Mouse (Mus musculus) T-helper 2 cell (primary cell): Measurements from ENCODE around the gene Rnf145.

Experiments
- in situ Hi-C: fragments of 300-600 bp; cut with MboI, MseI; formaldehyde crosslinking; loops from one replicate; pipeline ENCODE4 v1.15.1; 2025; ENCODE audit warnings: high pct_unique_total_duplicates

Rnf145 gene

DNA sequence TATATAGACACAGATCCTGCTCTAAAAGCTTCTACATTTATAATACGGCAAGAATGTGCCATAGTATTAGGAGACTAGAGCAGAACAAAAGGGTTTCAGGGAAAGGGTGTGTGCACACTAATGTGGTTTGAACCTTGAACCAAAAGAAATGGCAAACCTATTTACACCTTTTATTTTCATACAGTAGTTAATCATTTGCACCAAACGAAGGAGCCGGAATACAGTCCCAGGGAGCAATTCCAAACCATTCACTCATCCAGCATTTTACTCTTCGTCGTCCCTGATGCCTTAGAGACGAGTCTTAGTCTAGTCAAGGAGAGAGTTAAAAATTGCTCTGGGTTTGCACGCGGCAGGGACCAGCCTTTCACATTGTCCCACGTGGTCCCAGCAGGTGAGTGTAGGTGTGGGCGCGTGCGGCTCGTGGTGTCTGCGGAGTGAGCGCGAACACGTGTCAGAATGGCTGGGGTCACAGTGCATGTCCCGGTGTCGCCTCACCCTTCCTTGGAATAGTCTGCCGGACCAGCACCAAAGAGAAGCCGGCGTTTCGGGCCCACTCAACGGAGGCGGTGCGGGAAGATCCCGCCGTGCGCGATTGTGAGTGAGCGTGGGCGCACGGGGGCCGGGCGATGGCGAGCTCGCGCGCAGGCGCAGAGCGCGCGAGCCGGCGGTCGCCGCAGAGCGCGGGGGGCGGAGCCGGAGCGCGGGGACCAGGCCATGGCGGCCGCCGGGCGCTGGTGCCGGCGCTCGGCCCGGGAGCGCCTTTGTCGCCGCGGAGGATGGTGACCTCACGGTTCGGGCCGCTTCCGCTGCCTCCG lies at the start of gene Rnf145:
Gene Rnf145 (plus strand): TSS at position 684 of the 815 bp plus-strand sequence.
- in situ Hi-C loops, result no loop called here

GRCm38 (mm10) chr11:44469646-44470431 lies 48.9 kb upstream of the Rnf145 start:
- in situ Hi-C loops, result loop anchor here (5.0 kb wide), 1 partner anchor 42 kb away; no protein-coding TSS in a partner anchor

GRCm38 (mm10) chr11:44470432-44471336 lies 48.1 kb upstream of the Rnf145 start, which contains the start of gene Ublcp1:
Ublcp1 (minus strand) TSS chr11:44470498.
- in situ Hi-C loops, result loop anchor here (5.0 kb wide), 1 partner anchor 42 kb away; no protein-coding TSS in a partner anchor

- in situ Hi-C loops, result loop anchor here (5.0 kb wide), 1 partner anchor 41 kb away; no protein-coding TSS in a partner anchor
Measured at GRCm38 (mm10) chr11:44471337-44471995, 47.3 kb upstream of the Rnf145 start.

GRCm38 (mm10) chr11:44475467-44475866 lies 43.3 kb upstream of the Rnf145 start:
- in situ Hi-C loops, result no loop called here

- in situ Hi-C loops, result no loop called here
Measured at GRCm38 (mm10) chr11:44476445-44476844, 42.3 kb upstream of the Rnf145 start.

- in situ Hi-C loops, result no loop called here
Measured at GRCm38 (mm10) chr11:44478382-44478781, 40.4 kb upstream of the Rnf145 start.

DNA sequence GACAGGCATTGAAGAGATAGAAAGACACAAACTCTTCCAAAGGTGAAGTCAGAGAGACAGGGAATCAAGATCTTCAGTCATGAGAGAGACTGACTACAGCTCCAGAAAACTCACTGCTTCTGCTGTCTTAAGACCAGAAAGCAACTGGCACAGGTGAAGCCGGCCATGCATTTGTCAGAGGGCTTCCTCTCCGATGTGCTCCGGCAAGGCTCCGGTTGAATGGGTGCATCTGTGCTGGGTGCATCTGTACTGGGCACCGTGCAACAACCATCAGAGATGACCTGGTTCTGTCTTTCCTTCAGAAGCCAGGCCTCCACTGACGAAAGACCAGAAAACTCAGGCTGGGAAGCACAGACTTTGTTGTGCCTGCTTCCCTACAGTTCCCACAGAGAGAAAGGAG lies 38.5 kb upstream of the Rnf145 start:
- in situ Hi-C loops, result no loop called here

DNA sequence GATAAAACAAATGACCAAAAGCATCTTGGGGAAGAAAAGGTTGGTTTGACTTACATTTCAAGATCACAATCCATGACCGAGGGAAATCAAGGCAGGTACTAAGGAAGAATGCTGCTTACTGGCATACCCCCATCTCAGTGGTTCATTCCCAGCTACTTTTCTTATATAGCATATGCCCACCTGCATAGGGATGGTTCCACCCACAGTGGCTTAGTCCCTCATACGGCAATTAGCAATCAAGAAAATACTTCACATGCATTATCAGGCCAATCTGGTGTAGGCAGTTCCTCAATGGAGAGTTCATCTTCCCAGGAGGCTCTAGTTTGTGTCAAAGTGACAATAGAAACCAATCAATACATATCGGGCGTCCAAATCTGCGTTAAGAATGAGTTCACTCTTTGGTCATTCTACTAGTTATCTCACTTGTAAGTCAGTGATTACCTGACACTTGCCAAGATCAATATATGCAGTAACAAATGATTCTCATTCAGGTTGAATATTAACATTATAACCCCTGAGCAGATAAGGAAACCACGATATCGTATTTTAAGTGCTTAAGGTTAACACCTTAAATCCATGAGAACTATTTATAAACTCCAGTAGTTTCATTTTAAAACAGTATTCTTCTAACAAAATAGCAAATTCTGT lies 33.6 kb upstream of the Rnf145 start:
- in situ Hi-C loops, result no loop called here

DNA sequence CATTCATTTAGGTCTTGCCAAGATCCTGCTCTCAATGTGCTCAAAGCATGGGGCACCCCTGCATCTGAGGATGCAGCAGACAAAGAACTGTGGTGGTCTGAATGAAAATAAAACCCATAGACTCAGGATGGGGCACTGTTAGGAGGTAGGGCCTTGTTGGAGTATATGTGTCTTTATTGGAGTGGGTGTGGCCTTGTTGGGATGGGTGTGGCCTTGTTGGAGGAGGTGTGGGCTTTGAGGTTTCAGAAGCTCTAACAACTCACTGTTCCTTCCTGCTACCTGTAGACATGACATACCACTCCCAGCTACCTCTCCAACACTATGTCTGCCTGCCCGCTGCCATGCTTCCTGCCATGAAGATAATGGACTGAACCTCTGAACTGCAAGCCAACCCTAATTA lies 29.6 kb upstream of the Rnf145 start:
- in situ Hi-C loops, result no loop called here

DNA sequence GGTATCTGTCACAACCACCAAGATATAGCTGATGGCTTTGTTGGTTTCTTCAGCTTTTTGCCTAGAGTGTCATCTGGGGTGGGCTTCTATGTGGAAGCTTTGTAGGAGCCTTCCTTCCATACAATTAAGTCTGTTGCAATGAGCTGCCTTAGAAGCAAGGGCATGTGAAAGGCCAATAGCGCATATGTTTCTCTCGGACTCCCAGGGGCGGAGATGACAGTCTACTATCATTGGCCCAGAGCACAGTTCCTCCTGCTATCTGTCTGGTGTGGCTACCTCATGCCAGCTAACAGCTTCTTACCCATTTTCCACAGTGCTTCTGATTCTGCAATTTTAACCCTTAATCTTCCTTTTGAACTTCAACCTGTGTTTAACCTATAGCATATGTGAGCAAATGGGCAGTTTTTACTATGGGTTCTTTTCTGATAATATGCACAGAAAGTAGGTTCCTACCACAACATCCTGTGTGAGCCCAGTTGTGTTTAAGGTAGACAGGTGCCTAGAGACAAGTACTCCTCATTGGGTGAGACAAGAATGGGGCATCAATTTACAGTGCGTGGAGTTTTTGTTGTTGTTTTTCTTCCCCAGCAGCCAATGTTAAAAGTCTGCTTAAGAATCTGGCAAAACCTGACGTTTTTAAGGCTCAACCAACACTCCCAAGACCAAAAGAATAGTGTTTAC lies 24.0 kb upstream of the Rnf145 start:
- in situ Hi-C loops, result no loop called here

- in situ Hi-C loops, result no loop called here
Measured at GRCm38 (mm10) chr11:44496217-44496616, 22.5 kb upstream of the Rnf145 start.

DNA sequence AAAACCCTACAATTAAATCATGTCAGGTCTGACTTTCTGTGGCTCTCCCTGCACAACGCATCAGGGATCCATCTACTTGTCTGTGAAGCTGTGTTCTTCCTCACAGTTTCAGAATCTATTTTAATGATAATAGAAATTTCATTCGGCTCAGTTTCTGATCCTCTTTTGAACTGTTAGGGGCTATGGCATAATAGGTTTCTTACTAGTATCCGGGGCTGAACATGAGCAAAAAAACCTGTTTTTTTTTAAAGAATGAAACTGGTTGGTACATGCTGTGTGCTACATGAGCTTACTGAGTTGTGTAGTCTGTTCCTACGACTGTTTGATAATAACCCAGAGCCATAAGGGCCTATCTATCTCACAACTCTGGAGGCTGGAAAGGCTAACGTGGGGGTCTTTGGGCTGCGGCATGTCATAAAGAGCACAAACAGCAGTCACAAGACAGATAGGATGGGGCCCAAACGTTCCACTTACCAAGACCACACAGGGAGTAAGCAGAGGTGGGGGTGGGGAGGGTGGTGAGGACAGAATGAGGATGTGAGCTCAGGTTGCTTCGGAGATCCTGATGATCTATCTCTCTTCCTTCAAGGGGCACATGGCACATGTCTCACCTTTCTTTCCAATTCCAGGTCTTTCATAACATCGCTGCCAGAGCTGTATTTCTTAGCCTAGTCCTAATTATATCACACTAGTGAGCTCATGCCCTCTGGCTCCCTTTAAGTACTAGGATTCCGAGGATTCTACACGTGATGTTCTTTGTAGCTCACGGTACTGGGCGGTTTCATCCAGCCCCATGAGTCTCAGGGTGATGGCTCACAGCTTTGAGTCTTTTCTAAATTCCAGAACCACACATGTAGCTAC lies 20.1 kb upstream of the Rnf145 start:
- in situ Hi-C loops, result no loop called here

DNA sequence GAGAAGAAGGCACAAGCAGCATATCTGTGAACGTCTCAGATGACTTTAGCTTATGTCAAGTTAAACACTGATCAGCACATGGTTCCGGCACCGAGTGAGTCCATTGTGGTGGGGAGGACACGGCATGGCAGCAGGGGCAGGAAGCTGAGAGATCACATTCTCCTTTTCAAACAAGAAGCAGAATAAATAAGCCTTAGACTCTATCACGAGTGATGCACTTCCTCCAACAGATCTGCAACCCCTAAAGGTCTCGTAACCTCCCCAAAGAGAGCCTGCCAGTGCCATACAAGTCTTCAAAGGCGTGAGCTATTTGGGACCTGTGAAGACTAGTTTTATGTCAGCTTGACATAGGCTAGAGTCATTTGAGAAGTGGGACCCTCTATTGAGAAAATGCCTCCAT lies 17.8 kb upstream of the Rnf145 start:
- in situ Hi-C loops, result loop anchor here (10.0 kb wide), 1 partner anchor 1126 kb away; no protein-coding TSS in a partner anchor

DNA sequence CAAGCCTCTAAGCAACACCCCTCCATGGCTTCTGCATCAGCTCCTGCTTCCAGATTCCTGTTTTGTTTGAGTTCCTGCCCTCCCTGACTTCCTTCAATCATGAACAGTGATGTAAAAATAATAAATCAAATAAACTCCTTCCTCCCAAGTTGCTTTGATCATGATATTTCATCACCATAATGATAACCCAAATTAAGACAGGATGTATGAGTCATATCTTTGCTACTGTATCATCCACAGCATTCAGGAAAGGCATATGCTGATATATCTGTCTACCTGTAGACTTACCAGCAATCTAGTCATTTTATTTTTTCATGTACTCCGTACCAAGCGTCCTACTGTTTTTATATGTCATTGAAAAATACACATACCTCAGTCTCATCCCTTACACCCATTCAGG lies 17.3 kb upstream of the Rnf145 start:
- in situ Hi-C loops, result loop anchor here (10.0 kb wide), 1 partner anchor 1127 kb away; no protein-coding TSS in a partner anchor

GRCm38 (mm10) chr11:44502931-44503330 lies 15.8 kb upstream of the Rnf145 start:
- in situ Hi-C loops, result loop anchor here (10.0 kb wide), 1 partner anchor 1128 kb away; no protein-coding TSS in a partner anchor

DNA sequence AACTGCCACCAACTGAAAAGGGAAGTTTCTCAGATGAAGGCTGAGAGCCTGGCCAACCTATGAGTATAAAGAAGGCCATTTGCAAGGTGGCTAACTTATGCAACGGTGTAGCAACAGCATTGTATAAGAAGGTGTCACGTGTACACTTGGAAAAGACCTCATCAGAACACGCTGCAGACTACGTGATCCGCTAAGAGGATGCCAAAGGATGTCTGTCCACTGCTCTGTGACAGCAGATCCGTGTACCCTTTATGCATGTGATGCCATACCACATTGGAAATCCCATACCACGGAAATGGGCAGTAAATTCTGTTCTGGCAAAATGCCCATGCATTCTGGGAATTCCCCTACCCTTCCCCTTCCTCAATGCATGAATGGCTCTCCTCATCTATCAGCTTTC lies 14.6 kb upstream of the Rnf145 start:
- in situ Hi-C loops, result loop anchor here (10.0 kb wide), 1 partner anchor 1129 kb away; no protein-coding TSS in a partner anchor

DNA sequence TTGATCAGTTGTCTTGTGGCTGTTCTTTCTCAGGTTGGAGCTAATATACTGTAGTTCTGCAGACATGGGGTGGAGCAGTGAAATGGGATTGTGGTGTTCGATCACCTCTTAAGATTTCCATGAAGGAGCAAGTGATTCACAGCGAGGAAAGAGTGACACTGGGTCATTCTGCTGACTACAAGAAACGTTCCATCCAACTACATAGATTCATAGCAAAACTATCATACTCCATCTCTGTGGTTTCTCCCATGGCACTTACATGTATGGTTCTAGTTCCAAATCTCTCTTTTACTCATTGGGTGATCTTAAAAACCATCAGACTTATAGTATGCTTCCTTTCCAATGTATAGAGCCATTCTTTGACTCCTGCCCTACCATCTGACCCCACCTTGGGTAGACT lies 14.0 kb upstream of the Rnf145 start:
- in situ Hi-C loops, result loop anchor here (10.0 kb wide), 1 partner anchor 1130 kb away; no protein-coding TSS in a partner anchor
